In the genomic region with DNA sequence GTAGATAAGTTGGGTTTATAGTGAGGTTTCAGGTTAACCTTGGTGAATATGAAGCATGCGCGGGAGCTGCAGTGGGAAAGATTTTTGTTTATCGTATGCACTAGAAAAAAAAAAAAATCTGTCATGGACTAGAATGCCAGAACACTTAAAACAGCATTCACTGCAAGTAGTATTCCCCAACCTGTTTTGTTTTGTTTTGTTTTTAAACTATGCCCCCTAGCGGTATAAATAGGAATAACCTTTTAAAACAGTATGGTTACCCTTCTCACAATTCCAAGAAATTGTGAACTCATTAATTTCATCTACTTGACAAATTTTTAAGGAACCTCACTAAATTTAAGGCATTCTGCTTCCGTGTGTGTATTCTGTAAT, we compare ENCODE assay signal across 8 mouse cellular contexts.
A peak's percentile ranks its signal among the peaks of the same experiment; 100 is the strongest.
DNase-seq lines count a peak whose midpoint lies in the region; ATAC-seq and TF ChIP-seq lines count a peak whose summit lies in the region.

No protein-coding gene starts in this region.

- no peaks in the 10 kb centered on the region for H3K36me3 ChIP-seq in lung, embryonic 14.5 days (ENCODE audit: insufficient read depth)
- H3K36me3 ChIP-seq in forebrain, embryonic 15.5 days, result no peaks in the 10 kb centered on the region
- H3K36me3 ChIP-seq in liver, embryonic 11.5 days (ENCODE audit: control insufficient read depth, insufficient read depth, low read length), result no peaks in the 10 kb centered on the region

- H3K9ac ChIP-seq in lung, embryonic 14.5 days, result peak overlapping the region; percentile 66
- H3K9ac ChIP-seq in forebrain, embryonic 15.5 days (replicated peaks), result peak overlapping the region; percentile 50
- H3K9ac ChIP-seq in liver, embryonic 11.5 days (ENCODE audit: low read depth, low read length), result peak overlapping the region; percentile 75

- H3K4me2 ChIP-seq in lung, embryonic 14.5 days, result peak overlapping the region; percentile 84
- peak overlapping the region; percentile 90 for H3K4me2 ChIP-seq in forebrain, embryonic 15.5 days (replicated peaks)
- H3K4me2 ChIP-seq in liver, embryonic 11.5 days, result peak overlapping the region; percentile 82

- peak overlapping the region; percentile 70; the same call in 1 of the 2 replicates for H3K27ac ChIP-seq in lung, embryonic 14.5 days (ENCODE audit: low read depth)
- H3K27ac ChIP-seq in forebrain, embryonic 15.5 days (replicated peaks), result no peak overlapping the region
- no peak overlapping the region; the same call in 1 of the 2 replicates for H3K27ac ChIP-seq in liver, embryonic 11.5 days (ENCODE audit: low read depth, low read length)

- H3K4me1 ChIP-seq in lung, embryonic 14.5 days (ENCODE audit: insufficient read depth), result no peaks in the 10 kb centered on the region
- peaks cover 8% of the 10 kb centered on the region; the same call in 1 of the 2 replicates for H3K4me1 ChIP-seq in forebrain, embryonic 15.5 days
- H3K4me1 ChIP-seq in liver, embryonic 11.5 days (replicated peaks; ENCODE audit: control insufficient read depth, insufficient read depth, low read length), result no peaks in the 10 kb centered on the region

- H3K27me3 ChIP-seq in lung, embryonic 14.5 days (ENCODE audit: insufficient read depth, low read length), result no peaks in the 10 kb centered on the region
- no peaks in the 10 kb centered on the region for H3K27me3 ChIP-seq in forebrain, embryonic 15.5 days
- H3K27me3 ChIP-seq in liver, embryonic 11.5 days (replicated peaks; ENCODE audit: control insufficient read depth, insufficient read depth, low read length), result no peaks in the 10 kb centered on the region

- ATAC-seq in lung, embryonic 14.5 days (ENCODE audit: insufficient read depth), result peak; percentile 57
- ATAC-seq in forebrain, embryonic 15.5 days (replicated peaks), result peak; percentile 73
- ATAC-seq in liver, embryonic 11.5 days (replicated peaks; ENCODE audit: low FRiP score), result peak; percentile 54

- peak; percentile 62 for TF ChIP-seq CTCF in lung, embryonic 14.5 days (IDR thresholded peaks at IDR 0.05; ENCODE audit: low read depth)

- H3K9me3 ChIP-seq in lung, embryonic 14.5 days (ENCODE audit: low read depth, low read length), result no peaks in the 10 kb centered on the region
- H3K9me3 ChIP-seq in forebrain, embryonic 15.5 days, result no peaks in the 10 kb centered on the region
- H3K9me3 ChIP-seq in liver, embryonic 11.5 days (ENCODE audit: control insufficient read depth, low read length), result no peaks in the 10 kb centered on the region

- DNase-seq in lung, embryonic 14.5 days, result peak; percentile 84
- DNase-seq in lung, adult 18-20 months, result no peak
- DNase-seq in brain, adult 2 months (ENCODE audit: low read depth, low spot score), result peak; percentile 71
- no peak for DNase-seq in liver, embryonic 11.5 days (ENCODE audit: low spot score)
- DNase-seq in retina, embryonic 14.5 days (ENCODE audit: low spot score), result peak; percentile 80
- DNase-seq in layer of hippocampus, adult 11-12 months (ENCODE audit: low spot score), result no peak
- DNase-seq in thymus, postnatal 4 days, result no peak

- 2% methylated on average over 5 of the region's 5 CpGs for WGBS in lung, embryonic 14.5 days
- WGBS in forebrain, embryonic 15.5 days, result 2% methylated on average over 5 of the region's 5 CpGs
- WGBS in liver, embryonic 11.5 days, result 0% methylated on average over 5 of the region's 5 CpGs

- peak overlapping the region; percentile 51 for H3K4me3 ChIP-seq in lung, embryonic 14.5 days (ENCODE audit: low read depth, low read length)
- H3K4me3 ChIP-seq in forebrain, embryonic 15.5 days, result peak overlapping the region; percentile 55
- H3K4me3 ChIP-seq in liver, embryonic 11.5 days (ENCODE audit: low read depth, low read length), result peak overlapping the region; percentile 59

Comparison
In these comparisons a context has a peak if more than half of its experiments do, and no peak if none do; other contexts are left out.
1. DNase-seq: peak in lung, embryonic 14.5 days (single experiment), brain, adult 2 months (single experiment) and retina, embryonic 14.5 days (single experiment); none in lung, adult 18-20 months (0 of 2), liver, embryonic 11.5 days (single experiment), layer of hippocampus, adult 11-12 months (single experiment) and thymus, postnatal 4 days (single experiment).
2. Peak in every context shown above with its lines, with median percentiles within 50 percentile points of each other: ATAC-seq, H3K4me2 ChIP-seq, H3K4me3 ChIP-seq and H3K9ac ChIP-seq.